Mouse (Mus musculus): Measurements from ENCODE around the gene Kiz. TPM values are rescaled to one million over a fixed set of nuclear protein-coding genes. Genes with fewer than 3 reads are reported as not detected.

Kiz gene
- polyA plus RNA-seq, 1 experiment from 2014 or later, result 28.7 TPM

GRCm38 (mm10) chr2:147014101-147014886 is 158.6 kb downstream of the Kiz start:
- H3K27me3 ChIP-seq (ENCODE audit: control insufficient read depth, insufficient read depth, low read length), result peaks cover 2% of the 10 kb centered on the region; the same call in 1 of the 2 replicates
- H3K27ac ChIP-seq (ENCODE audit: low read depth, low read length), result no peak overlapping the region; the same call in none of the 2 replicates
- H3K4me2 ChIP-seq (ENCODE audit: low read depth, low read length), result peak overlapping the region; percentile 55
- peak overlapping the region; percentile 83 for H3K9ac ChIP-seq (replicated peaks; ENCODE audit: low read depth, low read length)
- 25% methylated on average over 15 of the region's 15 CpGs for WGBS
- peak overlapping the region; percentile 92 for H3K4me3 ChIP-seq (ENCODE audit: low read depth, low read length)
- H3K9me3 ChIP-seq (ENCODE audit: control insufficient read depth, low read length), result no peaks in the 10 kb centered on the region
- H3K4me1 ChIP-seq (ENCODE audit: control insufficient read depth, insufficient read depth, low read length), result peaks cover 14% of the 10 kb centered on the region; the same call in 1 of the 2 replicates
- ATAC-seq (ENCODE audit: low read depth), result no peak
- H3K36me3 ChIP-seq (ENCODE audit: control insufficient read depth, insufficient read depth, low read length), result no peaks in the 10 kb centered on the region

Other genes with a start within 250 kb of the Kiz start
- 85.9 and 99.7 TPM in 2 replicates for gene Xrn2, start 157.1 kb downstream of the Kiz start, polyA plus RNA-seq (2014; fragmentation: Nextera tagmentation; extraction: Ambion mirVana)
- gene Nkx2-4, start 229.6 kb downstream of the Kiz start, polyA plus RNA-seq (2014; fragmentation: Nextera tagmentation; extraction: Ambion mirVana), result not detected in 2 replicates